Mouse (Mus musculus): ENCODE results near the gene Tmprss11e. TPM values are rescaled to one million over a fixed set of nuclear protein-coding genes. Genes with fewer than 3 reads are reported as not detected.

Tmprss11e gene
- total RNA-seq (2022): not detected

GRCm38 (mm10) chr5:86745715-86746114, at the start of gene Tmprss11e:
TSS of gene Tmprss11e (minus strand) at chr5:86745815.
- DNase-seq (ENCODE audit: low spot score): no peak

GRCm38 (mm10) chr5:86792807-86793206, 47.2 kb upstream of the Tmprss11e start:
- no peak for DNase-seq (ENCODE audit: low spot score)

DNA sequence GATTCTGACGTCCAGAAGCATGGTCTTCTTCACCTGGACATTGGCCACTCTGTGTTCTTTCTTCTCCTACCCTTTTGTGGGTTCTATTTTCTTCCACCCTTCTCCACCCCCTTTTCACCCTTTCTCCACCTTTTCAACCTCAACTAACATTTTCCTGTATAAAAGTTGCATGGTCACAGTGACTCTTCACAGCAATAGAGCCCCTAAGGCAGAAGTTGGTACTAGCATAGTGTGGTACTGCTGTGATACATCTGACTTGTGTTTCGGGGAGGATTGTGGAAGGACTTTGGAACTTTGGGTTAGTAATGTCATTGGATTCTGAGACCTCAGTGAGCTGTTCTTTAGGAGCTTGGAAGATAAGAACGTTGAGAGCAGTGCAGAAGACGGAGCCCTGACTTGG, 46.6 kb upstream of the Tmprss11e start:
- no peak for DNase-seq (ENCODE audit: low spot score)

- no peak for DNase-seq (ENCODE audit: low spot score)
Measured at GRCm38 (mm10) chr5:86789954-86790353, 44.3 kb upstream of the Tmprss11e start.

- no peak for DNase-seq (ENCODE audit: low spot score)
Measured at GRCm38 (mm10) chr5:86786798-86787197, 41.2 kb upstream of the Tmprss11e start.

GRCm38 (mm10) chr5:86784205-86784604, 38.6 kb upstream of the Tmprss11e start:
- no peak for DNase-seq (ENCODE audit: low spot score)

- DNase-seq (ENCODE audit: low spot score): no peak
Measured at GRCm38 (mm10) chr5:86783059-86783458, 37.4 kb upstream of the Tmprss11e start.

DNA sequence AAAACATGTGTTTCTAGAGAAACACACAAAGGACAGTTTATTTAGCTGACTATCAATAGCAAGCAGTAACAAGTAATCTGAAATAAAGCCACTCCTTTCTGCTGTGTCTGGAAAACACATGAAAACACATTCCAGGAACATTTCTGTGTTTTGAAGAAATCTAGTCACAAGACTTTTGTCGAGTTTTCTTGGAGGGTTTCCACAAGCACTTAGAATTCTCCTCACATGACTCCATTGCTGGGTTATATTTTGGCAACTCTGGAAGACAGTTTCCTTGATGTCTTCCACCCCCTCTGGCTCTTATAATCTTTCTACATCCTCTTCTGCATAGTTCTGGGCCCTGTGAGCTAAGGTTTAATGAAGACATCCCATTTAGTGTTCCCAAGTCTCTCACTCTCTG, 32.9 kb upstream of the Tmprss11e start:
- DNase-seq (ENCODE audit: low spot score): no peak

DNA sequence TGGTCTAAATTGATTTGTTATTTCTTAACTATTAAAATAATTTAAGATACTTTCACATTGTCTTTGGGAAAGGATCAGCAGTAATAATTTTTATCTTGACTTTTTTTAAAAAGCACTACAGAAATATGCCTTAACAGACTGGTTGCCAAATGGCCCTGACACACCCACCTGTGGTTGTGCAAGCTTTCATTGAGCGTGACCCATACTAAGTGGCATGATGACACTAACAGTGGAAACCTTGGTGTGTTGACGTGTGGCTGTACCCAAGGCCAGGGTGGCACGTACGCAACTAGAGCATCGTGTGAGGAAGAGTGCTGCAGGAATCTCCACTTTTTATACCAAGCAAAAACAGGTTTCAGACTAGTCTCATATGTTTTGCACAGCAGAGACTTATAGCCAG, 31.3 kb upstream of the Tmprss11e start:
- DNase-seq (ENCODE audit: low spot score): no peak

- no peak for DNase-seq (ENCODE audit: low spot score)
Measured at GRCm38 (mm10) chr5:86771010-86771409, 25.4 kb upstream of the Tmprss11e start.

GRCm38 (mm10) chr5:86769015-86769658, 23.5 kb upstream of the Tmprss11e start:
- DNase-seq (ENCODE audit: low spot score): no peak

DNA sequence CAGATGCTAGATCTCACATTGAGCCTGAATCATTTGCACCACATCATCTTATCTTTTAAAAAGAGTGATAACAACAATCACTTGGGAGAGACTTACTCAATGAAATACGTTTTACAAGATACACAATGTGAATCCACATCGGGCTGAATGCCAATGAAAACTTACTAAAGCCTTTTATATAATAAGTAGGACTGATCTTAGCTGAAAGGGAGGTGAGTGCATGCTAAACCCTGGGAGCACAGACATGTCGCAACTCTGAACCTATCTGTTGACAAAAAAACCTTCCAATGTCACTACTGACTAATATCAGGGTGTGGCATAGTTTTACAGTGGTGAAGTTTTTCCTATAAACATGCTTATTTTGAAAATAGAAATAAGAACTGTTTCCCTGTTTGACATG, 2.8 kb downstream of the Tmprss11e start:
- no peak for DNase-seq (ENCODE audit: low spot score)

DNA sequence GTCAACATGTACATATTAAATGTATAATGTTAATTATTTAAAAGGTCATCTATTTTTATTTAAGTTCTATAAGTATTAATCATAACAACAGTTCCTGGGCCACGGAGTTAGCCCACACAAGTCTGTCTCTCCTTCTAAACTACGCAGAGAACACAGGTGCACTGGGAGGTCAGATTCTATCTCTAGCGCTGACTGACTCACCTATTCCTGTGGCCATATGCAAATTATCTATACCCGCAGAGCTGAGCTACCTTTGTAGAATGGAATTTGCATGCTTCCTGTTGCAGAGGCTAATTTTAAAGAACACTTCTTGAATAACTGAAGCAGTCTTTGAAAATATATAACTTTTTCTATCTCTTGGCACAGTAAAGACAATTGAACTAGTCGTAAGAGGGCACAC, 4.5 kb downstream of the Tmprss11e start:
- no peak for DNase-seq (ENCODE audit: low spot score)

GRCm38 (mm10) chr5:86735808-86736207, 9.8 kb downstream of the Tmprss11e start:
- no peak for DNase-seq (ENCODE audit: low spot score)

- no peak for DNase-seq (ENCODE audit: low spot score)
Measured at GRCm38 (mm10) chr5:86730587-86730986, 15.0 kb downstream of the Tmprss11e start.

- DNase-seq (ENCODE audit: low spot score): no peak
Measured at GRCm38 (mm10) chr5:86728574-86728973, 17.0 kb downstream of the Tmprss11e start.

GRCm38 (mm10) chr5:86727033-86727432, 18.6 kb downstream of the Tmprss11e start:
- no peak for DNase-seq (ENCODE audit: low spot score)

DNA sequence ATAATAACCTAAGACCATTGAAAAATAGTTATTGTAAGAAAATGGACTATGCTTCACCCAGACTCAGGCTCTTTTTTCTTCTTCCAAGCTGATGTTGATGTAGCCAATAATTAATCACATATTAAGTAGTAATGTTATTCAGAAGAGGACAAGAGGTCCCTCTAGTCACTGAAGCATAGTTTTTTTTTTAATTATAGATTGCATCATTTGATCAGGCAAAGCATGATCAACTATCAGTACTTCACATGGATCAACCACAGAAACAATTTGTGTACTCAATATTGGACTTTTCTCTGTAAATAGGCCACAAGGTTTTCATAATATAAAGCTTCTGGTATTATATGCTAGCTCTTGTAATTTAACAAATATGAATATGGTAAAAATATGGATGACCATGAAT, 20.6 kb downstream of the Tmprss11e start:
- no peak for DNase-seq (ENCODE audit: low spot score)

DNA sequence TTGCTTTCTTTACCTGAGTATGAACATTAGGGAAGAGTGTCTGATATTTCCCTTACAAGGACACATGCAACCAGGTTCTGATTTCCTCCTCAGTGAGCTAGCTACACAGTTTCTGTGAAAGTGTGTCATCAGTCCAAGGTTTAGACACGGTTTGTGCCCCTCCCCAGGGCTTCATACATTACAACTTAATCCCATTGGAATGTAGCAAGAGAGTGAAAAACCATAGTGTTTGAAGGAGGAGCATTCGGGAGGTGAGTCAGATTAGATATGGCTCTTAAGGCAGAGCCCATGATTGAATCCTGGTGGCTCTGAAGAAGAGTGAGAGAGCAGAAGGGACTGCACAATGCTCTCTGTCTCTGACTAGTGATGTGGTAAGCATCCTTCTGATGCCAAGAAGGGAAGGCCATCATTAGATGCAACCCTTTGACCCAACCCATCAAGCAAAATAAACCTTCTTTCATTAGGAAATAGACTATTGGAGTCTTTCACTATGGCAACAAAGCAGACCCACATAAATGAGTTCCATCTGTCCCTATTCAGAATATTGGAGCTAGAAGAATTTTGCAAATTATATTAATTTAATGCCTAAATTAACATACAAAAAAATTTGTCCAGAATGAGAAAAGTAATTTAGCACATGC, 22.7 kb downstream of the Tmprss11e start:
- DNase-seq (ENCODE audit: low spot score): no peak

GRCm38 (mm10) chr5:86714967-86715366, 30.6 kb downstream of the Tmprss11e start:
- DNase-seq (ENCODE audit: low spot score): no peak

GRCm38 (mm10) chr5:86704923-86705322, 40.7 kb downstream of the Tmprss11e start:
- no peak for DNase-seq (ENCODE audit: low spot score)

DNA sequence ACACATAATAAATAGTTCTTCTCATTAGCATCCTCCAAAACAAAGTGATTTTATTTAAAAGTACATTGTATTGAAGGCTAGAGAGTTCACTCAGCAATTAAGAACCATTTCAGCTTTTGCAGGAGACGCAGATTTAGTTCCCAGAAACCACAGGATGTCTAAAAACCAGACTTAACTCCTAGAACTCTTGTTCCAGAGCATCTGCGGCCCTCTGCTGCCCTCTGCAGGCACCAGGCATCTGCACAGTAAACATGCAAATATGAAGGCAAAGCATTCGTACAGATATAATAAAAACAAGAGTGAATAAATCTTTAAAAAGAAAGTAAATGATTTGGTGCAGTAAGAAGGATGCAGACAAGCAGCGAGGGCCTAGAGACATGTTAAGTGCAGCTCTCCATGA, 60.9 kb downstream of the Tmprss11e start:
- DNase-seq (ENCODE audit: low spot score): no peak

DNA sequence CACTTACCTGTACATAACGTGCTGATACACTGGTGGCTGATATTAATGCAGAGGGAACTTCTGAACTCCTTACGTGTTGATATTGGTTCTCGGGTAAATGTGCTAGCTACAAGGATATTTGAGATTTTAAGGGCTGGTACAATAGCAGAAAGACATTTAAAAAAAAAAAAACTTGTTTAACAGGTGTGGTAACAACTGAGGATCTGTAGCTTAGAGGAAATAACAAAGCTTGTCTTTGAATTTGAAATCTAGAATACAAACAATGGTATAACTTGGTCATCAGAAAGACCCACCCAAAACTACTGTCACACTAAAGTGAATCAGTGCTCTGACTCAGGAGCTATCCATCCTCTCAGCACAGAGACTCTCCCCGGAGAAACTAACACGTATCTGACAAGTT, 69.4 kb downstream of the Tmprss11e start, which contains the start of gene Tmprss11b:
Gene Tmprss11b (minus strand): TSS at position 101 of the 400 bp plus-strand sequence.
- DNase-seq (ENCODE audit: low spot score): no peak
